Mouse (Mus musculus): ENCODE measurements around the gene Fam3b.

The Fam3b gene

GRCm38 (mm10) chr16:97492369-97492768 is 22.2 kb downstream of the Fam3b start:
- DNase-seq (ENCODE audit: low spot score in 2 of 2), result no peak

GRCm38 (mm10) chr16:97478655-97479054 is 36.0 kb downstream of the Fam3b start:
- DNase-seq (ENCODE audit: low spot score in 2 of 2), result no peak

GRCm38 (mm10) chr16:97476524-97476923 is 38.1 kb downstream of the Fam3b start:
- DNase-seq (ENCODE audit: low spot score in 2 of 2), result no peak

- DNase-seq (ENCODE audit: low spot score in 2 of 2), result no peak
These were observed 39.0 kb downstream of the Fam3b start for GRCm38 (mm10) chr16:97475581-97475980.

- DNase-seq (ENCODE audit: low spot score in 2 of 2), result no peak
These were observed 39.9 kb downstream of the Fam3b start for GRCm38 (mm10) chr16:97474671-97475070.

GRCm38 (mm10) chr16:97467993-97468791 is 46.4 kb downstream of the Fam3b start:
- DNase-seq (ENCODE audit: low spot score in 2 of 2), result no peak

GRCm38 (mm10) chr16:97467472-97467871 is 47.1 kb downstream of the Fam3b start:
- DNase-seq (ENCODE audit: low spot score in 2 of 2), result no peak

- DNase-seq (ENCODE audit: low spot score in 2 of 2), result no peak
These were observed 48.2 kb downstream of the Fam3b start for GRCm38 (mm10) chr16:97466182-97466957.

GRCm38 (mm10) chr16:97462481-97463181 is 52.0 kb downstream of the Fam3b start, which contains the start of gene Mx1:
Mx1 (minus strand) TSS chr16:97462907.
- DNase-seq (ENCODE audit: low spot score in 2 of 2), result no peak

- no peak for DNase-seq (ENCODE audit: low spot score in 2 of 2)
These were observed 53.3 kb downstream of the Fam3b start for GRCm38 (mm10) chr16:97461271-97461670.

GRCm38 (mm10) chr16:97459831-97460230 is 54.8 kb downstream of the Fam3b start:
- no peak for DNase-seq (ENCODE audit: low spot score in 2 of 2)

- DNase-seq (ENCODE audit: low spot score in 2 of 2), result no peak
These were observed 67.2 kb downstream of the Fam3b start for GRCm38 (mm10) chr16:97447386-97447785.

GRCm38 (mm10) chr16:97443670-97444263 is 70.8 kb downstream of the Fam3b start:
- no peak for DNase-seq (ENCODE audit: low spot score in 2 of 2)

GRCm38 (mm10) chr16:97441967-97442366 is 72.6 kb downstream of the Fam3b start:
- peak in 1 of 2 experiments; percentile 24 for DNase-seq (ENCODE audit: low spot score in 2 of 2)

- no peak for DNase-seq (ENCODE audit: low spot score in 2 of 2)
These were observed 76.4 kb downstream of the Fam3b start for GRCm38 (mm10) chr16:97438191-97438590.

GRCm38 (mm10) chr16:97437448-97438056 is 77.1 kb downstream of the Fam3b start:
- no peak for DNase-seq (ENCODE audit: low spot score in 2 of 2)

- no peak for DNase-seq (ENCODE audit: low spot score in 2 of 2)
These were observed 80.4 kb downstream of the Fam3b start for GRCm38 (mm10) chr16:97434206-97434605.

- peak in 1 of 2 experiments; percentile 21 for DNase-seq (ENCODE audit: low spot score in 2 of 2)
These were observed 83.3 kb downstream of the Fam3b start for GRCm38 (mm10) chr16:97431328-97431727.

- DNase-seq (ENCODE audit: low spot score in 2 of 2), result no peak
These were observed 84.5 kb downstream of the Fam3b start for GRCm38 (mm10) chr16:97430091-97430490.

- DNase-seq (ENCODE audit: low spot score in 2 of 2), result no peak
These were observed 86.6 kb downstream of the Fam3b start for GRCm38 (mm10) chr16:97428026-97428425.

GRCm38 (mm10) chr16:97423627-97424026 is 91.0 kb downstream of the Fam3b start:
- DNase-seq (ENCODE audit: low spot score in 2 of 2), result no peak

Measured in frontal cortex, postnatal 25 days (tissue).